Mouse (Mus musculus) MEL (cell line): ENCODE results near the gene Gm10188. TPM values are rescaled to one million over a fixed set of nuclear protein-coding genes. Genes with fewer than 3 reads are reported as not detected.

Experiments
- DNase-seq: peaks from one replicate; pipeline ENCODE4 v3.0.0; 2011; ENCODE audit warnings: low read depth, low spot score
- H3K27ac ChIP-seq: 2 replicates; pipeline ENCODE4 v1.5.1; 2012; ENCODE audit warnings: low read depth, mild to moderate bottlenecking, control low read depth, low read length, moderate library complexity; ENCODE audit not compliant: control insufficient read depth
- H3K27me3 ChIP-seq, 2 experiments: fragments of 150-350 bp in 1 of 2; sonication (generic) in 1 of 2; 2 replicates each; pipeline ENCODE4 v1.6.1; 2012; ENCODE audit warnings: low read length in 2 of 2, mild to moderate bottlenecking in 2 of 2, improper control_type of control experiment in 1 of 2, moderate library complexity in 1 of 2; ENCODE audit not compliant: insufficient read depth in 2 of 2, control insufficient read depth in 1 of 2
- H3K36me3 ChIP-seq, 2 experiments: 2 replicates each; pipeline ENCODE4 v1.6.1; 2012 to 2014; ENCODE audit warnings: low read length in 2 of 2, improper control_type of control experiment in 1 of 2, inconsistent platforms in 1 of 2, mild to moderate bottlenecking in 1 of 2; ENCODE audit not compliant: insufficient read depth in 2 of 2, control insufficient read depth in 1 of 2
- H3K4me1 ChIP-seq, 2 experiments: fragments of 150-350 bp in 1 of 2; sonication (generic) in 1 of 2; 2 replicates each; pipeline ENCODE4 v1.6.1; 2012; ENCODE audit warnings: low read length in 2 of 2, improper control_type of control experiment in 1 of 2, mild to moderate bottlenecking in 1 of 2; ENCODE audit not compliant: insufficient read depth in 2 of 2, control insufficient read depth in 1 of 2
- H3K4me3 ChIP-seq, 2 experiments: fragments of 150-350 bp in 1 of 2; sonication (generic) in 1 of 2; 2 replicates each; pipeline ENCODE4 v1.5.1; 2012; ENCODE audit warnings: low read depth in 2 of 2, low read length in 2 of 2, mild to moderate bottlenecking in 2 of 2, moderate library complexity in 2 of 2, control low read depth in 1 of 2, improper control_type of control experiment in 1 of 2; ENCODE audit not compliant: control insufficient read depth in 1 of 2, insufficient read depth in 1 of 2
- H3K79me2 ChIP-seq: 2 replicates; pipeline ENCODE4 v1.6.1; 2012; ENCODE audit warnings: mild to moderate bottlenecking, low read length, moderate library complexity; ENCODE audit not compliant: control insufficient read depth, poor library complexity, insufficient read depth
- H3K9ac ChIP-seq: 2 replicates; pipeline ENCODE4 v1.6.1; 2012; ENCODE audit warnings: low read depth, mild to moderate bottlenecking, control low read depth, low read length, moderate library complexity; ENCODE audit not compliant: control insufficient read depth, poor library complexity, severe bottlenecking
- H3K9me3 ChIP-seq: fragments of 150-350 bp; sonication (generic); replicated peaks from 2 replicates; pipeline ENCODE4 v1.6.1; 2012; ENCODE audit warnings: mild to moderate bottlenecking, low read length, improper control_type of control experiment, moderate library complexity; ENCODE audit not compliant: insufficient read depth
- BHLHE40 ChIP-seq: IDR thresholded peaks from 2 replicates; pipeline ENCODE4 v1.6.1; 2012; ENCODE audit warnings: low read depth, mild to moderate bottlenecking, inconsistent platforms, low read length, improper control_type of control experiment, borderline replicate concordance
- E2F4 ChIP-seq: IDR thresholded peaks from 2 replicates; pipeline ENCODE4 v1.6.1; 2011; ENCODE audit warnings: low read depth, low read length, improper control_type of control experiment, borderline replicate concordance
- ETS1 ChIP-seq: IDR thresholded peaks from 2 replicates; pipeline ENCODE4 v1.6.1; 2012; ENCODE audit warnings: low read depth, mild to moderate bottlenecking, inconsistent platforms, low read length, improper control_type of control experiment, moderate library complexity
- GATA1 ChIP-seq: IDR thresholded peaks from 2 replicates; pipeline ENCODE4 v1.6.1; 2011; ENCODE audit warnings: low read depth, low read length, improper control_type of control experiment
- JUND ChIP-seq: IDR thresholded peaks from 2 replicates; pipeline ENCODE4 v1.6.1; 2011; ENCODE audit warnings: low read depth, mild to moderate bottlenecking, improper control_type of control experiment, low read length
- MAX ChIP-seq: IDR thresholded peaks from 2 replicates; pipeline ENCODE4 v1.6.1; 2011; ENCODE audit warnings: low read length, improper control_type of control experiment
- MAZ ChIP-seq: IDR thresholded peaks from 2 replicates; pipeline ENCODE4 v1.6.1; 2012; ENCODE audit warnings: low read depth, mild to moderate bottlenecking, inconsistent platforms, low read length, improper control_type of control experiment
- MXI1 ChIP-seq: IDR thresholded peaks from 2 replicates; pipeline ENCODE4 v1.6.1; 2011; ENCODE audit warnings: mild to moderate bottlenecking, low read depth, low read length, improper control_type of control experiment
- MYB ChIP-seq: IDR thresholded peaks from 2 replicates; pipeline ENCODE4 v1.6.1; 2011; ENCODE audit warnings: mild to moderate bottlenecking, low read depth, low read length, improper control_type of control experiment
- MYC ChIP-seq: IDR thresholded peaks from 2 replicates; pipeline ENCODE4 v1.6.1; 2011; ENCODE audit warnings: low read depth, mild to moderate bottlenecking, low read length, improper control_type of control experiment, moderate library complexity
- NELFE ChIP-seq: IDR thresholded peaks from 2 replicates; pipeline ENCODE4 v1.6.1; 2011; ENCODE audit warnings: low read depth, low read length, improper control_type of control experiment
- POLR2A ChIP-seq, 2 experiments: IDR thresholded peaks; 2 replicates each; pipeline ENCODE4 v1.6.1; 2011 to 2012; ENCODE audit warnings: low read length in 2 of 2, mild to moderate bottlenecking in 2 of 2, control low read depth in 1 of 2, improper control_type of control experiment in 1 of 2, low read depth in 1 of 2, moderate library complexity in 1 of 2; ENCODE audit not compliant: control insufficient read depth in 1 of 2, insufficient read depth in 1 of 2, poor library complexity in 1 of 2
- POLR2AphosphoS5 ChIP-seq: IDR thresholded peaks from 2 replicates; pipeline ENCODE4 v1.6.1; 2012; ENCODE audit warnings: low read depth, borderline replicate concordance, mild to moderate bottlenecking, inconsistent platforms, low read length, moderate library complexity, mixed read lengths
- RCOR1 ChIP-seq: IDR thresholded peaks from 2 replicates; pipeline ENCODE4 v1.6.1; 2012; ENCODE audit warnings: low read depth, mild to moderate bottlenecking, inconsistent platforms, low read length, improper control_type of control experiment
- TAL1 ChIP-seq: IDR thresholded peaks from 2 replicates; pipeline ENCODE4 v1.6.1; 2012; ENCODE audit warnings: mild to moderate bottlenecking, inconsistent platforms, low read length, moderate library complexity, mixed read lengths
- TCF12 ChIP-seq: IDR thresholded peaks from 2 replicates; pipeline ENCODE4 v1.6.1; 2014; ENCODE audit warnings: low read depth, mild to moderate bottlenecking, inconsistent platforms, low read length, improper control_type of control experiment, moderate library complexity
- USF1 ChIP-seq: IDR thresholded peaks from 2 replicates; pipeline ENCODE4 v1.6.1; 2014; ENCODE audit warnings: low read depth, mild to moderate bottlenecking, inconsistent platforms, low read length, improper control_type of control experiment, moderate library complexity
- USF2 ChIP-seq, 2 experiments: IDR thresholded peaks; 2 replicates each; pipeline ENCODE4 v1.6.1; 2011 to 2012; ENCODE audit warnings: improper control_type of control experiment in 2 of 2, low read length in 2 of 2, borderline replicate concordance in 1 of 2, inconsistent platforms in 1 of 2, low read depth in 1 of 2, mild to moderate bottlenecking in 1 of 2; ENCODE audit not compliant: insufficient read depth in 1 of 2
- ZC3H11A ChIP-seq: IDR thresholded peaks from 2 replicates; pipeline ENCODE4 v1.6.1; 2012; ENCODE audit warnings: low read depth, mild to moderate bottlenecking, inconsistent platforms, low read length, improper control_type of control experiment
- ZKSCAN1 ChIP-seq: IDR thresholded peaks from 2 replicates; pipeline ENCODE4 v1.6.1; 2012; ENCODE audit warnings: low read depth, mild to moderate bottlenecking, inconsistent platforms, low read length, improper control_type of control experiment, moderate library complexity
- ZMIZ1 ChIP-seq: IDR thresholded peaks from 2 replicates; pipeline ENCODE4 v1.6.1; 2012; ENCODE audit warnings: low read depth, mild to moderate bottlenecking, inconsistent platforms, low read length, improper control_type of control experiment, moderate library complexity
- ZNF384 ChIP-seq: IDR thresholded peaks from 2 replicates; pipeline ENCODE4 v1.6.1; 2012; ENCODE audit warnings: low read depth, mild to moderate bottlenecking, inconsistent platforms, low read length, improper control_type of control experiment
- polyA plus RNA-seq, 2 experiments: library from polyadenylated mRNA; stranded (reverse) in 1 of 2; unstranded in 1 of 2; fragments of >175 nt in 1 of 2; fragments of >200 nt in 1 of 2; gene quantifications; 2 replicates each; pipeline versions ENCODE4 v1.2.1 to v1.2.4; 2012; ENCODE audit warnings: low replicate concordance in 2 of 2, low read depth in 1 of 2; ENCODE audit not compliant: insufficient read length in 2 of 2, insufficient read depth in 1 of 2, missing spikeins in 1 of 2
- total RNA-seq: library from RNA; depleted of rRNA; stranded (reverse); fragments of 300-350 nt; gene quantifications from 2 replicates; pipeline ENCODE4 v1.2.3, GENCODE M21; 2012

The Gm10188 gene
- total and polyA plus RNA-seq, 3 experiments, result not detected

- H3K4me1 ChIP-seq, result no peaks in the 10 kb centered on the region
- H3K4me3 ChIP-seq, result no peak overlapping the region
- no peak for DNase-seq
- H3K9ac ChIP-seq, result no peak overlapping the region
- peaks cover 7 to 19% of the 10 kb centered on the region in 2 experiments for H3K27me3 ChIP-seq
- no peak overlapping the region for H3K27ac ChIP-seq
- TF ChIP-seq POLR2AphosphoS5 (no peak), MAZ (no peak), USF1 (no peak), ZKSCAN1 (no peak), NELFE (no peak), RCOR1 (no peak)
- TF ChIP-seq, all 39 proteins: peak for 0
- Histone ChIP-seq H3K36me3 (no peaks in the 10 kb centered on the region), H3K9me3 (no peaks in the 10 kb centered on the region), H3K79me2 (no peaks in the 10 kb centered on the region)
These were observed 31.9 kb downstream of the Gm10188 start for GRCm38 (mm10) chr1:132197666-132198065.

GRCm38 (mm10) chr1:132196337-132196736 is 33.2 kb downstream of the Gm10188 start:
- Histone ChIP-seq H3K4me3 (no peak overlapping the region), H3K79me2 (no peaks in the 10 kb centered on the region), H3K9me3 (no peaks in the 10 kb centered on the region), H3K27me3 (peaks cover 5 to 15% of the 10 kb centered on the region in 2 experiments), H3K9ac (no peak overlapping the region), H3K4me1 (no peaks in the 10 kb centered on the region), H3K36me3 (no peaks in the 10 kb centered on the region), H3K27ac (no peak overlapping the region)
- DNase-seq, result no peak
- TF ChIP-seq E2F4, result no peak
- TF ChIP-seq GATA1, result no peak
- no peak for TF ChIP-seq ZMIZ1
- no peak for TF ChIP-seq BHLHE40
- TF ChIP-seq NELFE, result no peak

GRCm38 (mm10) chr1:132195681-132196080 is 33.9 kb downstream of the Gm10188 start:
- Histone ChIP-seq H3K4me1 (no peaks in the 10 kb centered on the region), H3K27me3 (peaks cover 5 to 15% of the 10 kb centered on the region in 2 experiments), H3K36me3 (no peaks in the 10 kb centered on the region), H3K4me3 (no peak overlapping the region), H3K9ac (no peak overlapping the region), H3K9me3 (no peaks in the 10 kb centered on the region), H3K79me2 (no peaks in the 10 kb centered on the region), H3K27ac (no peak overlapping the region)
- no peak for DNase-seq
- no peak for TF ChIP-seq ETS1
- TF ChIP-seq ZNF384, result no peak
- TF ChIP-seq ZMIZ1, result no peak
- no peak for TF ChIP-seq MXI1
- TF ChIP-seq E2F4, result no peak
- TF ChIP-seq POLR2AphosphoS5, result no peak
- no peak for TF ChIP-seq MYB
- TF ChIP-seq MYC, result no peak
- TF ChIP-seq RCOR1, result no peak
- no peak for TF ChIP-seq POLR2A (IDR thresholded peaks at IDR 0.05; ENCODE audit: control insufficient read depth in 1 of 2, insufficient read depth in 1 of 2, low read depth in 1 of 2, low read length in 2 of 2, poor library complexity in 1 of 2)
- no peak for TF ChIP-seq MAX
- TF ChIP-seq JUND, result no peak
- no peak for TF ChIP-seq USF2 (IDR thresholded peaks at IDR 0.05; ENCODE audit: borderline replicate concordance in 1 of 2, insufficient read depth in 1 of 2, low read depth in 1 of 2, low read length in 2 of 2)
- TF ChIP-seq TCF12, result no peak
- TF ChIP-seq TAL1, result no peak
- TF ChIP-seq ZC3H11A, result no peak
